Mouse (Mus musculus) C2C12 (cell line): ENCODE results near the gene Hyal1. TPM values are rescaled to one million over a fixed set of nuclear protein-coding genes. Genes with fewer than 3 reads are reported as not detected.

ENCODE experiments used
- H3K27me3 ChIP-seq: one replicate; pipeline ENCODE4 v1.6.1; 2011; ENCODE audit not compliant: control insufficient read depth, insufficient read depth, insufficient read length
- H3K36me3 ChIP-seq: one replicate; pipeline ENCODE4 v1.6.1; 2011; ENCODE audit not compliant: control insufficient read depth, insufficient read depth
- H3K4me3 ChIP-seq: one replicate; pipeline ENCODE4 v1.5.1; 2011; ENCODE audit warnings: mild to moderate bottlenecking, control low read depth; ENCODE audit not compliant: poor library complexity, insufficient read depth, severe bottlenecking
- H3K79me2 ChIP-seq: one replicate; pipeline ENCODE4 v1.6.1; 2011; ENCODE audit not compliant: control insufficient read depth, insufficient read depth
- H3K79me3 ChIP-seq: one replicate; pipeline ENCODE4 v1.6.1; 2011; ENCODE audit warnings: low read depth, control low read depth
- H3ac ChIP-seq: one replicate; pipeline ENCODE3; 2011; ENCODE audit warnings: low read depth; ENCODE audit not compliant: control insufficient read depth, insufficient read length
- CEBPB ChIP-seq: IDR thresholded peaks from one replicate; pipeline ENCODE4 v1.6.1; 2011; ENCODE audit warnings: low read depth, mild to moderate bottlenecking, control low read depth, moderate library complexity
- CTCF ChIP-seq: IDR thresholded peaks from one replicate; pipeline ENCODE4 v1.5.1; 2011; ENCODE audit not compliant: control insufficient read depth, insufficient read depth, insufficient read length
- FOSL1 ChIP-seq: IDR thresholded peaks from one replicate; pipeline ENCODE4 v1.8.0; 2011; ENCODE audit warnings: mild to moderate bottlenecking, low read length; ENCODE audit not compliant: poor library complexity, insufficient read depth, severe bottlenecking
- MAX ChIP-seq: IDR thresholded peaks from one replicate; pipeline ENCODE4 v1.6.1; 2011; ENCODE audit warnings: mild to moderate bottlenecking, control low read depth
- MYOD1 ChIP-seq: IDR thresholded peaks from one replicate; pipeline ENCODE4 v1.6.1; 2011; ENCODE audit warnings: low read depth; ENCODE audit not compliant: control insufficient read depth, insufficient read length
- MYOG ChIP-seq: IDR thresholded peaks from one replicate; pipeline ENCODE4 v1.6.1; 2011; ENCODE audit not compliant: control insufficient read depth, insufficient read length; ENCODE audit errors: extremely low read depth
- USF1 ChIP-seq: IDR thresholded peaks from one replicate; pipeline ENCODE4 v1.6.1; 2011; ENCODE audit warnings: low read depth, mild to moderate bottlenecking, control low read depth, moderate library complexity
- polyA plus RNA-seq: library from polyadenylated mRNA; unstranded; fragments of >200 nt; fragmentation: generic; extraction: Trizol; gene quantifications from one replicate; pipeline ENCODE4 v1.2.1, GENCODE M21; 2012; ENCODE audit warnings: missing spikeins

Gene Hyal1
- polyA plus RNA-seq, 1 experiment = 1.2 TPM

DNA sequence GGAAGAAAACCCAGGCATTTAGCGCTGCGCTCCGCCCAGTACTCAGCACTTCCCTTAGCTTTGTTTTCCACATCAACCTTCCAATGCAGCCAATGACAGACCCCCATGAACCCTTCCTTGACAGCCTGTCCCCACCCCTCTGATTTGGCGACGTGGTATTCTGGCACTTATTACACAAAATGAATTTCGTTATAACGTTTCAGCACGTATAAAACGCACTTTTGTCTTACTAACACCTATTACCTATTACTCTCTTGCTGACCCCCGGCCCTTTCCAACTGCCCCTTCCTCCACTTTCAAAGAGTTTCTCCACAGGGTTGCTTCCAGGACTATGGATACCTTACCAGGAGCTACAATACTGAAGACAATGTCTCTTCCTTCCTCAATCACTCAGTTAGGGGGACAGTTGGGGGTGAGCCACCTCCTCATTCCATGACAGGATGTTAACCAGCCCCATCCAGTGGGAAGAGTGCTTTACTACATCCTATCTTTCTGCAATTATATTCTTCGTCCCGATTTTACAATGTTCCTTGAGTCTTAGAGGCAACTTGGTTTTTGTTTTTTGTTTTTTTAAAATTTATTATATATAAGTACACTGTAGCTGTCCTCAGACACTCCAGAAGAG is 36.3 kb downstream of the Hyal1 start:
- H3ac ChIP-seq = no peak overlapping the region
- no peak overlapping the region for H3K4me3 ChIP-seq
- no peaks in the 10 kb centered on the region for H3K79me3 ChIP-seq
- H3K36me3 ChIP-seq = peaks cover 43% of the 10 kb centered on the region
- peaks cover 6% of the 10 kb centered on the region for H3K79me2 ChIP-seq
- no peaks in the 10 kb centered on the region for H3K27me3 ChIP-seq
- no peak for TF ChIP-seq CEBPB
- no peak for TF ChIP-seq MAX
- TF ChIP-seq MYOG = no peak
- no peak for TF ChIP-seq FOSL1
- no peak for TF ChIP-seq MYOD1
- no peak for TF ChIP-seq CTCF
- no peak for TF ChIP-seq USF1

DNA sequence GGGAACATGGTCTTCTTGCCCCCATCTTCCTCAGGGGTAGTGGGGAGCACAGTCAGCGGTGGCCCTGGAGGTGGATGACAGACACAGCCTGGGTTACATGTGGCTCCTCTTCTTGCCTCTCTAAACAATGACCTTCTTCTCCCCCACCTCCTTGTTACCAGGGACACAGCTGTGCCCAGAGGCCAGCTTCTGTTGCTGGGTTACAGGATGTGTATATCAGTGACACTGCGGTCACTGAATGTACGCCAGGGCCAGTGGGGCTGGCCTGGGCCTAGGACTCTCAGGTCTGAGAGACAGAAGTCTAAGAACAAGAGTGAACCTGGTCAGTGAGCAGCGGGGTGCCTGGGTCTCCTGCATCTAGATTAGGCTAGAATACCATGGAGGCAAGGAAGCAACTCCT is 38.3 kb downstream of the Hyal1 start:
- H3K79me3 ChIP-seq = no peaks in the 10 kb centered on the region
- peaks cover 11% of the 10 kb centered on the region for H3K79me2 ChIP-seq
- TF ChIP-seq MYOD1 (no peak), CTCF (no peak), FOSL1 (no peak), MAX (no peak), USF1 (no peak), MYOG (no peak), CEBPB (no peak)
- no peak overlapping the region for H3K4me3 ChIP-seq
- H3K36me3 ChIP-seq = peaks cover 54% of the 10 kb centered on the region
- no peak overlapping the region for H3ac ChIP-seq
- no peaks in the 10 kb centered on the region for H3K27me3 ChIP-seq

DNA sequence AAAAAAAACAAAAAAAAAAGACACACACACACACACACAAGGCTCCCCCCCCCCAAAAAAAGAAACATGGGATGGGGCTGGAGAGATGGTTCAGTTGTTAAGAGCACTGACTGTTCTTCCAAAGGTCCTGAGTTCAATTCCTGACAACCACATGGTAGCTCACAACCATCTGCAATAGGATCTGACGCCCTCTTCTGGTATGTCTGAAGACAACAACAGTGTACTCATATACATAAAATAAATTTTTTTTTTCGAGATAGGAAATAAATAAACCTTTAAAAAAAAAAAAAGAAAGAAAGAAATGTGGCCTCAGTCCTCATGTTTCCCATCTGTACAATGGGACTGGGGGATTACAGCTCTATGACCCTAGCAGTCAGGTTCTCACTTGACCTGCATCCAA is 40.7 kb downstream of the Hyal1 start:
- Histone ChIP-seq H3K79me2 (peaks cover 25% of the 10 kb centered on the region), H3K4me3 (no peak overlapping the region), H3K79me3 (peaks cover 5% of the 10 kb centered on the region), H3K27me3 (no peaks in the 10 kb centered on the region), H3ac (no peak overlapping the region), H3K36me3 (peaks cover 58% of the 10 kb centered on the region)
- no peak for TF ChIP-seq CEBPB
- no peak for TF ChIP-seq MYOD1
- no peak for TF ChIP-seq FOSL1
- TF ChIP-seq USF1 = no peak
- no peak for TF ChIP-seq MAX
- no peak for TF ChIP-seq MYOG
- TF ChIP-seq CTCF = no peak

DNA sequence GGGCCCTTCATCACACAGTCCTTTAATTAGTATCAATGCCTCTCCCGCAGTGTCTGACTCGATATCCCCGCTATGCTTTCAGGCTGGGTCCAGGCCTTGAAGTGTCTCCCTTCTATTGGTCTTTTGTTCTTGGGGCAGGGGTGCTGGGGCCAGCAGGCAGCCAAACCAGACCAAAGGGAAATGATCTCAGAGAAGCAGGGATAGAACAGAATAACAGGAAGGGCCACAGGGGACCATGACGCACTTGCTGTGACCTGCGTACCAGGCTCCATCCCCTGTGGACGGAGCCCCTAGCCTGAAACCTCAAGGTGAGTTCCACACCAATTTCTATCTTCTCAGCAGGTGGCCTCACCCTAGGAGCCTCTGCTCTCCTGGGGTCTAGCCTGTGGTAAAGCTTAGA is 41.4 kb downstream of the Hyal1 start:
- no peak for TF ChIP-seq FOSL1
- TF ChIP-seq CEBPB = no peak
- no peak for TF ChIP-seq CTCF
- no peak for TF ChIP-seq MYOD1
- TF ChIP-seq MYOG = no peak
- TF ChIP-seq MAX = no peak
- TF ChIP-seq USF1 = no peak
- H3K79me2 ChIP-seq = peaks cover 32% of the 10 kb centered on the region
- no peak overlapping the region for H3ac ChIP-seq
- peaks cover 58% of the 10 kb centered on the region for H3K36me3 ChIP-seq
- peaks cover 8% of the 10 kb centered on the region for H3K79me3 ChIP-seq
- no peaks in the 10 kb centered on the region for H3K27me3 ChIP-seq
- no peak overlapping the region for H3K4me3 ChIP-seq

DNA sequence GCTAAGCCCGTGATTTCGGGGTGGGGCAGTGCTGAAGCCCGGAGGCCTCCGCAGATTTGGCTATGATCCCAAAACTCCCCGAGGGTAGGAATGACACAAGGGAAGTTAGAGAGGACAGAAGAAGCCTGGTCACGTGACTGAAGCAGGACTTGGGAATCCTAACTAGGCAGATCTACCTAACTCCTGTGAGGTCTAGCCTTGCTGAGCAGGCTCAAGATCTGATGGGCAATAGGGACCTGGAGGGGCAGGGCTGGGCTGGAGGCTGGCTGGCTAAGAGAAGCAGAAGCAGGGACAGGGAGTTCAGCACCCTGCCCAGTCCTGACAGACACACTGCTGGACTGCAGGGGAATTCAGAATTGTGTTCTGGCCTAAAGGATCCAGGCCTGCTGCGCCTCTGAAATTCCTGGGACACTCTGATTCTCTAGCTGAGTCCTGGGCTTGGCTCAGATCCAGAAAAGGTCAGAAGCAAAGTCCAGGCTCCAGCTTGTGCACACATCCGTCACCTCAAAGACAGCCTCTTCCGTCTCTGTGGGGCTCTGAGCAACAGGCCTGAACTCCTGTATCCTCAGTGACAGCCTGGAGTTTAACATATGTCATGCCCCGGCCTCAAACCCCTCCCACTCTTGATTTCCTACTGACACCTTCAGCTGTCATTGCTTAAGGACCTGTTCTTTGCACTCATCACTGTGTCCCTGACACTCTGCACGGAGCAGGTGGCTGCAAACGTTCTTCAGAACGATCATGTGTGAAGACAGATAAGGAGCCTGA is 42.2 kb downstream of the Hyal1 start:
- TF ChIP-seq MYOG (no peak), USF1 (peak; percentile 71)
- Histone ChIP-seq H3K79me2 (peaks cover 40% of the 10 kb centered on the region), H3K27me3 (no peaks in the 10 kb centered on the region), H3K4me3 (no peak overlapping the region), H3ac (no peak overlapping the region), H3K36me3 (peaks cover 57% of the 10 kb centered on the region), H3K79me3 (peaks cover 17% of the 10 kb centered on the region)

DNA sequence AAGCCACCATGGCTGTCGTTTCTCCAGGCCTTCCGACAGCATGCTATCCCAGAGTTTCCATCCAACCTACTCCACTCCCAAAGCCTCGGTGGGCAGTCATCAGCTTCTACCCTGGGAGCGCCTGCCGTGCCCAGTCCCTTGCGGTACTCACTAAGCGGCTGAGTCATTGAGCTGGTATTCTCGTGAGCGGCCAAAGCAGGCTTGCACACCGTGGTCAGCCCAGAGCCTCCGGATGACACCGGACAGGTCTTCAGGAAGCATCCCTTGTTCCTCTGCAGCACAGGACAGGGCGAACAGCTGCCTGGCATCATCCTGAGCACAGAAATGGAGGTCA is 42.8 kb downstream of the Hyal1 start:
- Histone ChIP-seq H3K79me2 (peaks cover 46% of the 10 kb centered on the region), H3K36me3 (peaks cover 59% of the 10 kb centered on the region), H3K27me3 (no peaks in the 10 kb centered on the region), H3K4me3 (no peak overlapping the region), H3K79me3 (peaks cover 22% of the 10 kb centered on the region), H3ac (no peak overlapping the region)
- peak; percentile 18 for TF ChIP-seq FOSL1
- no peak for TF ChIP-seq CTCF
